Mouse (Mus musculus) neural tube, embryonic 12.5 days (tissue): Measurements from ENCODE around the gene Igfbp6. TPM values are rescaled to one million over a fixed set of nuclear protein-coding genes. Genes with fewer than 3 reads are reported as not detected.

Source experiments
- ATAC-seq: fragments of 200-750 bp; cut with Nextera tagmentation; 2 replicates; pipeline ENCODE4 v1.8.0; 2017; ENCODE audit warnings: low read depth, mild to moderate bottlenecking, moderate TSS enrichment, moderate library complexity; ENCODE audit not compliant: low FRiP score
- H3K27ac ChIP-seq: fragments of 300-500 bp; sonication (generic); 2 replicates; pipeline ENCODE4 v1.5.1; 2016
- H3K27me3 ChIP-seq: fragments of 300-500 bp; sonication (generic); replicated peaks from 2 replicates; pipeline ENCODE4 v1.6.1; 2016; ENCODE audit warnings: mild to moderate bottlenecking
- H3K36me3 ChIP-seq: fragments of 300-500 bp; sonication (generic); 2 replicates; pipeline ENCODE4 v1.6.1; 2016; ENCODE audit warnings: mild to moderate bottlenecking
- H3K4me1 ChIP-seq: fragments of 300-500 bp; sonication (generic); 2 replicates; pipeline ENCODE4 v1.6.1; 2016
- H3K4me2 ChIP-seq: fragments of 300-500 bp; sonication (generic); replicated peaks from 2 replicates; pipeline ENCODE4 v1.6.1; 2016; ENCODE audit warnings: mild to moderate bottlenecking
- H3K4me3 ChIP-seq: fragments of 300-500 bp; sonication (generic); 2 replicates; pipeline ENCODE4 v1.5.1; 2016
- H3K9ac ChIP-seq: fragments of 300-500 bp; sonication (generic); 2 replicates; pipeline ENCODE4 v1.6.1; 2016; ENCODE audit warnings: mild to moderate bottlenecking
- H3K9me3 ChIP-seq: fragments of 300-500 bp; sonication (generic); 2 replicates; pipeline ENCODE4 v1.6.1; 2016; ENCODE audit warnings: mild to moderate bottlenecking
- WGBS: fragments of 180-500 bp; shearing (Covaris S2); methylation state at CpG from one replicate; pipeline ENCODE4 v1.1.7; 2016; 5-methylcytosine and 5-hydroxymethylcytosine counted together
- polyA plus RNA-seq: library from polyadenylated mRNA; unstranded; fragments of >200 nt; fragmentation: Nextera tagmentation; extraction: Ambion mirVana; gene quantifications from 2 replicates; pipeline ENCODE4 v1.2.1, GENCODE M21; 2016

Gene Igfbp6
- polyA plus RNA-seq, 1 experiment from 2014 or later, result 0.63 TPM

DNA sequence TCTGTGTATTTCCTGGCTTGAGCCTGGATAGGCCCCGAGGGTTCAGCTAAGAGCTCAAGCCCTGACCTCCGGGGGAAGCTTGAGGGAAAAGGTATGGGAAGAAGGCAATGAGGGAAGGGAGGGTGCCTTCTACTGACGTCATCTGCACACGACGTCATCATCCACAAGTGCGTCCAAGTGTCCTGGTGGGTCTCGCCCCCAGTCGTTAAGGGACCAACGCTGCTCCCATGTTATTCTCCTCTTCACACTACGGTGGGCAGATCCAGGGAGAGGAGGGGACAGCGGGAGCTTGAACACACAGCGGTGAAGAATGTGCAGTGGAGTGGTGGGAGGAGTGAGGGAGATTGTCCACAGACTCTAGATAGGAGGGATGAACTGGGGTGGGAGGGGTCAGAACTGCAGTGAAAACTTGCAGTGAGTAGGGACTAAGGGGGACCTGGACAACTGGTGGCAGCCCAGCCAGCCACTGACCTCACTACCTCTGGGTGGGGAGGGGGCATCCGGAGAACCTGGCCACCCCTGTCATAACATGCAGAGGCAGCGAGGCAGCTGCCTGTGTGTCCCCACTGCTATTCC is 40.7 kb upstream of the Igfbp6 start:
- Histone ChIP-seq H3K27me3 (peaks cover 49% of the 10 kb centered on the region), H3K4me2 (peak overlapping the region; percentile 48), H3K9me3 (no peaks in the 10 kb centered on the region), H3K4me3 (peak overlapping the region; percentile 12), H3K27ac (peak overlapping the region; percentile 53; the same call in 1 of the 2 replicates), H3K36me3 (no peaks in the 10 kb centered on the region), H3K4me1 (peaks cover 64% of the 10 kb centered on the region), H3K9ac (peak overlapping the region; percentile 26; the same call in 1 of the 2 replicates)
- ATAC-seq, result no peak
- 9% methylated on average over 14 of the region's 14 CpGs for WGBS

DNA sequence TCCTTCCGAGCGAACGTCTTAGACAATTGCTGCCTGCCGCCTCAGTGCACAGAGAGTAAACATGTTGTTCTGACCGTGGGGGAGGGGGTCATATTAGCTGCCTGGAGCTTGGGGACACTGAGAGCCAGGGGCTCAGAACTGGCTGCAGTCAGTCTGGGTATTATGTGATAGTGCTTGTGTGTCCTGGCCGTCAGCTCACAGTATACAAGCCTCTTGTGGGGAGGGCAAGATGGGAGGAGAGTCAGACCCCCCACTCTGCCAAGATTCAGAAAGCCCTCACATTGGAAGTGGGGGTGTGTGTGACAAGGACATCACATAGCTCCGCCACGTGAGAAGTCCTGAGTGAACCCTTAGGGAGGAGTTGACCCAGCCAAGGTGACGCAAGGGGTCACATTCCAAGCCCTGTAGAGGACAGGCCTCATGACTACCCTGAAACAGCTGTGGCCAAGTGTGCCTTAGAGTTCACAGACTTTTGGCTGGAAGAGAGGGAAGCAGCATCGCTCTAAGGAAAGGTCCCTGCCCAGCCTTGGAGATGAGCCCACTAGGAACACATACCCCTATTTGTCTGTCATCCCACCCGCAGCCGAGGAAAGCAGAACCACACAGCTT is 40.1 kb upstream of the Igfbp6 start:
- Histone ChIP-seq H3K27me3 (peaks cover 49% of the 10 kb centered on the region), H3K4me3 (peak overlapping the region; percentile 12; the same call in 1 of the 2 replicates), H3K27ac (no peak overlapping the region), H3K9ac (peak overlapping the region; percentile 26; the same call in 1 of the 2 replicates), H3K4me2 (peak overlapping the region; percentile 48), H3K36me3 (no peaks in the 10 kb centered on the region), H3K9me3 (no peaks in the 10 kb centered on the region), H3K4me1 (peaks cover 62% of the 10 kb centered on the region)
- no peak for ATAC-seq
- 26% methylated on average over 12 of the region's 12 CpGs for WGBS

DNA sequence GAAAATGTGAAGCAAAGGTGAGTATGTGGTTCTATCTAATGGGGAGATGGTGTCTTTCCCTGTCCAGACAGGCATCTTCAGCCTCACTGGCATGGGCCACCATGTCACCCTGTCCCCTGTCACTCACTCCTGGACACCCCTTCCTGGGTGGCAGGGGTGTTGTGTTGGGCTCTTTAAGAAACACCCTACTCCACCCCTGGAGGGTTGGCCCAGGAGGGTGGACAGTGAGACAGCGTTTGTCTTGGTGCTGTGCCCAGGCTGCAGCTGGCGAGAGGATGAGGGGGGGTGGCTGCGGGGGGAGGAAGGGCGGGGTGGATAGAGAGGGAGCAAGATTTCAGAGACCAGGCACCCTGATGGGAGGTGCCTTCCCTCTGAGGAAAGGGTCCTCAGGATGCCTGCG is 38.8 kb upstream of the Igfbp6 start:
- Histone ChIP-seq H3K4me3 (no peak overlapping the region), H3K9ac (no peak overlapping the region), H3K36me3 (no peaks in the 10 kb centered on the region), H3K4me2 (peak overlapping the region; percentile 18), H3K4me1 (peaks cover 51% of the 10 kb centered on the region), H3K27ac (no peak overlapping the region), H3K27me3 (peaks cover 49% of the 10 kb centered on the region), H3K9me3 (no peaks in the 10 kb centered on the region)
- WGBS, result 60% methylated on average over 5 of the region's 5 CpGs
- ATAC-seq, result no peak

DNA sequence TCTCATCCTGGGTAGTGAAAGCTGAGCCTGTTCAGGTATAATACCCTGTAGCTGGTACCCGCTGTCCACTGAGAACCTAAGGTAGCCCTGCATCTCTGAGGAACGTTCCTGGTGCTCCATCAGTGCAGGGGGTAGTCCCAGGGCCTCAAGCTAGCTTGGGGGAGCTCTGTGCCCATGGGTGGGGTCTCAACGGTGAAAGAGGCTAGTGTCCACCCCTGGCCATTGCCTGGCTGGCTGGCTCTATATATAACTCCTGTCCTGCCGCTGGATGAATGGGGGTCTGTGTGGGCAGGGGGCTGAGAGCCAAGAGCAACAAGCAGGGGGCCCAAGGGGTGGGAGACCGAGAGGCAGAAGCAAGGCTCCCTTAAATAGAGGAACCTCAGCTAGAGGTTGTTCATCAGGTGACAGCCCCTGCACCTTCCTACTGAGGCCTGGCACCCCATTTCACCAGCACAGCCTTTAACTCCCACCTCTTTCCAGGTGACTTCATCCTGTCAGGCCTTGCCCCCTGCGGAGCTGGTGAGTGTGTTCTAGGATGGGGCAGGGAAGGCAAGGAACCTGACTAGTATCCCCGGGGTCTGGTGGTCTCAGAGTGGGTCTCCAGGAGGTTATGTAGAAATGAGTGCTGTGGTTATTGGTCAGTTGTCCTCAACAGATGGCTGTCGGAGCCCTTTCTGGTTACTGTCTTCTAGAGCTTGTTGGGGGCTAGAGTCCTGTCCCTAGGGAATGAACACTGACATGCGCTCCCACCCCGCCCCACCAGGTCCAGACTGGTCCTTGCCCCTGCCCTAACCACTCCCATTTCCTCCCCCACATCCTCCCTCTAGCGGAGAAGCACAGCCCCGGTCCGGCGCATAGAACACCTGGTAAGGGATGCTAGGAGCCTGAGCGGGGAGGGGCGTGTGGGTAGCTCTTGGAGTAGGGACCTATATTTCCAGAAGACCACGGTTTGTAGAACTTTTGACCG is 38.1 kb upstream of the Igfbp6 start:
- Histone ChIP-seq H3K9ac (no peak overlapping the region), H3K36me3 (no peaks in the 10 kb centered on the region), H3K4me3 (0 out of 2 replicates have a peak overlapping the region, but pooled peaks have one; percentile 5), H3K27ac (no peak overlapping the region), H3K4me1 (peaks cover 44% of the 10 kb centered on the region), H3K4me2 (peak overlapping the region; percentile 61), H3K9me3 (no peaks in the 10 kb centered on the region), H3K27me3 (peaks cover 49% of the 10 kb centered on the region)
- 26% methylated on average over 18 of the region's 18 CpGs for WGBS
- ATAC-seq, result no peak

DNA sequence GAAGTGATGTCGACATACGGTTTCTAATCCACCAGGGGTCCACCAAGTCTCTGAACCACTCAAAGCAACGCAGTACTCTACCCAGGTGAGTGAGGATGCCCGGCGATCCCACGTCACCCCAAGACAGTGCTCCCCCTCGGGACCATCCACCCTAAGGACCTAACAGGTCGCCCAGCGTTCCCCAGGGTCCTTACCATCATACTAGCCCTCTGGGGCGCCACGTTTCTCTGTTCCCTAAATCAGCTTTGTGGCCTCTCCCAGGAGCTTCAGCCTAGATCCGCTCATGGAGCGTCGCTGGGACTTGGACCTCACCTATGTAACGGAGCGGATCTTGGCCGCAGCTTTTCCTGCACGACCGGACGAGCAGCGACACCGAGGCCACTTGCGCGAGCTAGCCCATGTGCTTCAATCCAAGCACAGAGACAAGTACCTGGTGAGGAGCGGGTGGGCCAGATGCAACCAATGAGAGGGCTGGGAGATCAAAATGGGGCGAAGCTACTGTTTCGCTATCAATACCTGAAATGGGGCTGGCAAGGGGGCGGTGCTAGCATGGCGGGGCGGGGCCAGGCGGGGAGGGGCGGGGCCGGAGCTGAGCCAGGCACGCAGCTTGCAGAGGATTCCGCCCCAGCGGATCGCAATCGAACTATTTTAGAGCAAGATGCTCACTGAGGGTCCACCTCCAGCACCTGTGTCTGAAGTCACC is 37.3 kb upstream of the Igfbp6 start:
- Histone ChIP-seq H3K4me2 (peak overlapping the region; percentile 61), H3K9ac (0 out of 2 replicates have a peak overlapping the region, but pooled peaks have one; percentile 17), H3K4me1 (peaks cover 38% of the 10 kb centered on the region), H3K4me3 (peak overlapping the region; percentile 27), H3K36me3 (no peaks in the 10 kb centered on the region), H3K27me3 (peaks cover 42% of the 10 kb centered on the region), H3K27ac (no peak overlapping the region), H3K9me3 (no peaks in the 10 kb centered on the region)
- no peak for ATAC-seq
- WGBS, result 4% methylated on average over 38 of the region's 38 CpGs

DNA sequence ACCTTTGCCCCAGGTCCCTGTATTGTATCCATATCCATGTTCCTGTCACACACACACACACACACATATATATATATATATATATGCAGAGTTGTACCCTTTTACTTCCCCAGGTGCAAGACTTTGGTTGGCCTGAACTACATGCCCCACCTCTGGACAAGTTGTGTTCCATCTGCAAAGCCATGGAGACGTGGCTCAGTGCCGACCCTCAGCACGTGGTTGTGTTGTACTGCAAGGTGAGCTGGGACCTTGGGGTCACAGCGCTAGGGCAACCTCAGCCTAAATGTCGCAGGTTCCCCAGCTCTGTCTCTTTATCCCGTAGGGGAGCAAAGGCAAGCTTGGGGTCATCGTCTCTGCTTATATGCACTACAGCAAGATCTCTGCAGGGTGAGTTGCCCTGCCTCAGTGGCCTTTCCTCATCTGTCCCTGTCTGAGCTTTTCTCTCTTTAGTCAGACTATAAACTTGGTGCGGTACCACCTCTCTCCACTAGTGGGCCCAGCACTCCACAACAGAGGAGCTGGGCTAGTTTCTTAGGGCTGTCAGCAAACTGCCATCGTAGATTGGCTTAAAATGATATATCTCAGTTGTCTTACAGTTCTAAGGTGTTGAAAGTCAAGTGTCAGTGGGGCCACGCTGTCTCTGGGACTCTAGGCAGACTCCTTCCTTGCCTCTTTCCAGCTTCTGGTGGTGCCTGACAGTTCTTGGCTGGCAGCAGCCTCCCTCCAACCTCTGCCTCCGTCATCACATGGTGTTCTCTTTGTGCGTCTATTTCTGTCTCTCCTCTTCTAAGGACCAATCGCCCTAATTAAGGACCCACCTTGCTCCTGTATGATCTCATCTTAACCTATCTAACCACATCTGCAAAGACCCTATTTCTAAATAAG is 36.2 kb upstream of the Igfbp6 start:
- Histone ChIP-seq H3K4me1 (peaks cover 28% of the 10 kb centered on the region), H3K9me3 (no peaks in the 10 kb centered on the region), H3K27me3 (peaks cover 34% of the 10 kb centered on the region), H3K9ac (0 out of 2 replicates have a peak overlapping the region, but pooled peaks have one; percentile 17), H3K36me3 (no peaks in the 10 kb centered on the region), H3K27ac (no peak overlapping the region), H3K4me3 (no peak overlapping the region), H3K4me2 (peak overlapping the region; percentile 61)
- no peak for ATAC-seq
- 38% methylated on average over 13 of the region's 13 CpGs for WGBS

DNA sequence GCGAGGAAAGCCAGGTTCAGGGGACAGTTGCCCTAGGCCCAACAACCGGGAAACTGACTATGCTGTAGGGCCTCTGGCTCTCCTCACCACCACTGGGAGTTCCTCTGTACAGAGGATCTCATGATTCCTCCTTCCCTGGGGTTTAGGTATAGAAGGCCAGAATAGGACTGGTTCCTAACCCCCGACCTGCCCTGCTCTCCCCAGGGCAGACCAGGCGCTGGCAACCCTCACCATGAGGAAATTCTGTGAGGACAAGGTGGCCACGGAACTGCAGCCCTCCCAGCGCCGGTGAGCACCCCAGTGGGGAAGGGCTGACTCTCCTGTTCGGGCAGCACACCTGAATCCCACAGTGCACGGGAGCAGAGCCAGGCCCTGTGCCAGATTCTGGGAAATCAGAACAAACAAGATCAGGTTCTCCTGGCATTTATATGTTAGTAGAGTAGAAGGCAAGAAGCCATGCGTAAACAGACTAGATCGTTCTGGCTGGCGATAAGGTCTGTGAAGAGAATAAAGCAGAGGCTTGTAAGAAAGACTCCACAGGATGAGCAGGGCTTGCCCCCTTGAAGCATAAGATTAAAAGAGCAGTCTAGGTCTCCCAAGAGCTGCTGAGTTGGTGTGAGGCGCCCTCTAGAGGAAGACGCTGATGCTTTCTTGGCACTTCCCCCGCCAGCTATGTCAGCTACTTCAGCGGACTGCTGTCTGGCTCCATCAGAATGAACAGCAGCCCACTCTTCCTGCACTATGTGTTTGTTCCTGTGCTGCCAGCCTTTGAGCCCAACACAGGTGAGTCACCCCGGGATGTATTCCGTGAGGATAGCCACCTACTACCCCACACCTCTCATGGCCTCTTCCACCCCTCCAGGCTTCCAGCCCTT is 35.3 kb upstream of the Igfbp6 start:
- no peak overlapping the region for H3K27ac ChIP-seq
- H3K4me2 ChIP-seq, result no peak overlapping the region
- no peak for ATAC-seq
- peaks cover 31% of the 10 kb centered on the region for H3K27me3 ChIP-seq
- H3K36me3 ChIP-seq, result no peaks in the 10 kb centered on the region
- no peak overlapping the region for H3K9ac ChIP-seq
- H3K9me3 ChIP-seq, result no peaks in the 10 kb centered on the region
- 51% methylated on average over 18 of the region's 18 CpGs for WGBS
- H3K4me1 ChIP-seq, result peaks cover 18% of the 10 kb centered on the region
- H3K4me3 ChIP-seq, result no peak overlapping the region

DNA sequence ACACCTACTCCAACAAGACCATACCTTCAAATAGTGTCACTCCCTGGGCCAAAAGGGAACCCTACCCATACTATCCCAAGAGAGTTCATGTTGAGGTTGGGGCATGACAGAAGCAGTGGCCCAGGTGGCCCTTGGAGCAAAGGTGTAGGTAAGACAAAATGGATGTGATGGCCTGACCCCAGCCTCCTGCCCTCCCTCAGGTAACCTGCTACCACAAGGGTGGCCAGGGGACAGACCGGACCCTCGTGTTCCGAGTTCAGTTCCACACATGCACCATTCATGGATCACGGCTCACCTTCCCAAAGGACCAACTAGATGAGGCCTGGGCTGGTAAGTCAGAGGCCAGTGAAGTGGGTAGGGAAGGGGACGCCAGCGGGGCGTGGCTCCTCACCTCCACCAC is 33.9 kb upstream of the Igfbp6 start:
- Histone ChIP-seq H3K9ac (no peak overlapping the region), H3K4me2 (no peak overlapping the region), H3K9me3 (no peaks in the 10 kb centered on the region), H3K36me3 (peaks cover 2% of the 10 kb centered on the region; the same call in 1 of the 2 replicates), H3K4me1 (peaks cover 13% of the 10 kb centered on the region), H3K4me3 (no peak overlapping the region), H3K27ac (no peak overlapping the region), H3K27me3 (peaks cover 27% of the 10 kb centered on the region)
- WGBS, result 96% methylated on average over 7 of the region's 7 CpGs
- ATAC-seq, result no peak

DNA sequence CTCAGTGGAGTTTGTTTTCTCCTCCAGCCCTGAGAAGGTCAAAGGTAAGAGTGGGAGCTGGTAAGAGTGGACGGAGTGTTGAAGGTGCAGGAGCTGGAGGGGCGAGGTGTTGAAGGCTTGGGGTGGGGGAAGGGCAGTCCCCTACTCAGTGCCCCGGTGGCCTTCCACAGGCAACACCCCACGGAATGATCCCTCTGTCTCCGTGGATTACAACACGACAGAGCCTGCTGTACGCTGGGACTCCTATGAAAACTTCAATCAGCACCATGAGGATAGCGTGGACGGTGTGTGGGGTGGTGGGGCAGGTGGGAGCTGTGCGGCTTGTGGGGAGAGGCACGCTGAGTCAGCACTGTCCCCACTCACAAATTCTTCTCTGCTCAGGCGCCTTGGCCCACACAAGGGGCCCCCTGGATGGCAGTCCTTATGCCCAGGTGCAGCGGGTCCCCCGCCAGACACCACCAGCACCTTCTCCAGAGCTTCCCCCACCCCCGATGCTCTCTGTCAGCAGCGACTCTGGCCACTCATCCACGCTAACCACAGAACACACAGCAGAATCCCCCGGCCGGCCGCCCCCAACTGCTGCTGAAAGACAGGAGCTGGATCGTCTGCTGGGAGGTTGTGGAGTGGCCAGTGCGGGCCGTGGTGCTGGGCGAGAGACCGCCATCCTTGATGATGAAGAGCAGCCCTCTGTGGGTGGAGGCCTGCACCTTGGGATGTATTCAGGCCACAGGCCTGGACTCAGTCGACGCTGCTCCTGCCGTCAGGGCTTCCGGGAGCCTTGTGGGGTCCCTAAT is 33.3 kb upstream of the Igfbp6 start:
- no peak overlapping the region for H3K4me3 ChIP-seq
- peaks cover 8% of the 10 kb centered on the region for H3K36me3 ChIP-seq
- H3K9ac ChIP-seq, result 0 out of 2 replicates have a peak overlapping the region, but pooled peaks have one; percentile 10
- H3K27me3 ChIP-seq, result peaks cover 20% of the 10 kb centered on the region
- H3K4me1 ChIP-seq, result peaks cover 13% of the 10 kb centered on the region
- ATAC-seq, result no peak
- no peak overlapping the region for H3K4me2 ChIP-seq
- 82% methylated on average over 29 of the region's 29 CpGs for WGBS
- no peak overlapping the region for H3K27ac ChIP-seq
- H3K9me3 ChIP-seq, result no peaks in the 10 kb centered on the region

DNA sequence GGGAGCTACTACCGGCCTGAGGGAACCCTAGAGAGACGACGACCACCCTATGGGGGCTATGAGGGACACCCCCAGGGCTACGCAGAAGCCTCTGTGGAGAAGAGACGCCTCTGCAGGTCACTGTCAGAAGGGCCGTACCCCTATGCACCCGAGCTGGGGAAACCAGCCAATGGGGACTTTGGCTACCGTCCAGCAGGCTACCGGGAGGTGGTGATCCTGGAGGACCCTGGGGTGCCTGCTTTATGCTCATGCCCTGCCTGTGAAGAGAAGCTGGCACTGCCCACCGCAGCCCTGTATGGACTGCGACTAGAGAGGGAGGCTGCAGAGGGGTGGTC is 32.7 kb upstream of the Igfbp6 start:
- Histone ChIP-seq H3K9me3 (no peaks in the 10 kb centered on the region), H3K4me1 (peaks cover 13% of the 10 kb centered on the region), H3K27ac (no peak overlapping the region), H3K27me3 (peaks cover 15% of the 10 kb centered on the region), H3K4me3 (no peak overlapping the region), H3K36me3 (peaks cover 13% of the 10 kb centered on the region), H3K4me2 (no peak overlapping the region), H3K9ac (0 out of 2 replicates have a peak overlapping the region, but pooled peaks have one; percentile 10)
- 84% methylated on average over 11 of the region's 11 CpGs for WGBS
- no peak for ATAC-seq
